Mouse (Mus musculus) megakaryocyte progenitor cell, adult 5-6 weeks (primary cell): Measurements from ENCODE around the gene Apol8. TPM values are rescaled to one million over a fixed set of nuclear protein-coding genes. Genes with fewer than 3 reads are reported as not detected.

Experiments used
- ATAC-seq: replicated peaks from 2 replicates; pipeline ENCODE4 v1.8.0; 2016; ENCODE audit warnings: mild to moderate bottlenecking, moderate TSS enrichment, inconsistent platforms; ENCODE audit not compliant: poor library complexity
- total RNA-seq, 2 experiments: library from RNA; stranded (forward) in 1 of 2; stranded (reverse) in 1 of 2; fragments of 157-497, 149-512 nt in 1 of 2; fragments of 200-1000 nt in 1 of 2; gene quantifications; 2 replicates each; pipeline versions ENCODE4 v1.2.3 to v1.2.4; 2015 to 2017

The Apol8 gene
- total RNA-seq, 2 experiments from 2014 or later = 0.05 to 0.50 TPM

GRCm38 (mm10) chr15:77788356-77788755, 31.6 kb upstream of the Apol8 start:
- ATAC-seq = no peak

GRCm38 (mm10) chr15:77785807-77786206, 29.0 kb upstream of the Apol8 start:
- ATAC-seq = no peak

- ATAC-seq = no peak
Observed at GRCm38 (mm10) chr15:77784039-77784824, 27.4 kb upstream of the Apol8 start.

GRCm38 (mm10) chr15:77782449-77783014, 25.7 kb upstream of the Apol8 start:
- peak; percentile 58; the same call in 1 of the 2 replicates for ATAC-seq

- ATAC-seq = peak; percentile 53
Observed at GRCm38 (mm10) chr15:77775186-77775963, 18.6 kb upstream of the Apol8 start.

- ATAC-seq = no peak
Observed at GRCm38 (mm10) chr15:77774303-77774702, 17.5 kb upstream of the Apol8 start.

- peak; percentile 91 for ATAC-seq
Observed at GRCm38 (mm10) chr15:77773099-77773915, 16.5 kb upstream of the Apol8 start.

GRCm38 (mm10) chr15:77770942-77771341, 14.1 kb upstream of the Apol8 start:
- ATAC-seq = no peak

- no peak for ATAC-seq
Observed at GRCm38 (mm10) chr15:77770341-77770740, 13.5 kb upstream of the Apol8 start.

GRCm38 (mm10) chr15:77766981-77767380, 10.2 kb upstream of the Apol8 start:
- no peak for ATAC-seq

GRCm38 (mm10) chr15:77765484-77766093, 8.8 kb upstream of the Apol8 start:
- no peak for ATAC-seq

GRCm38 (mm10) chr15:77764391-77765006, 7.7 kb upstream of the Apol8 start:
- no peak for ATAC-seq

- ATAC-seq = no peak
Observed at GRCm38 (mm10) chr15:77763702-77764101, 6.9 kb upstream of the Apol8 start.

GRCm38 (mm10) chr15:77763050-77763449, 6.2 kb upstream of the Apol8 start:
- no peak for ATAC-seq

- peak; percentile 96 for ATAC-seq
Observed at GRCm38 (mm10) chr15:77761561-77762380, 5.0 kb upstream of the Apol8 start.

- no peak for ATAC-seq
Observed at GRCm38 (mm10) chr15:77761083-77761482, 4.3 kb upstream of the Apol8 start.

GRCm38 (mm10) chr15:77760037-77760436, 3.2 kb upstream of the Apol8 start:
- no peak for ATAC-seq

GRCm38 (mm10) chr15:77757586-77758226, 903 bp upstream of the Apol8 start:
- ATAC-seq = no peak

GRCm38 (mm10) chr15:77756081-77756480, 722 bp downstream of the Apol8 start:
- no peak for ATAC-seq
